Mouse (Mus musculus) spleen, postnatal 36 days (tissue): Measurements from ENCODE around the gene Krt222.
A peak's percentile ranks its signal among the peaks of the same experiment; 100 is the strongest.
"Not testable (repeated sequence)": the region's sequence is repeated elsewhere in the genome, so short reads cannot be mapped to it uniquely, and the experiment has no call there.

ENCODE experiments used
- DNase-seq, 2 experiments: peaks; one replicate each; pipeline ENCODE4 v3.0.0; 2022; ENCODE audit warnings: low spot score in 2 of 2, mixed read lengths in 1 of 2

The Krt222 gene

GRCm38 (mm10) chr11:99243820-99244374 lies at the start of gene Krt222:
TSS of gene Krt222 (minus strand) at chr11:99244085.
- DNase-seq, result peak; percentile 18 to 33

- peak; percentile 30 to 45 for DNase-seq
These were observed 49.0 kb upstream of the Krt222 start for GRCm38 (mm10) chr11:99292846-99293245.

GRCm38 (mm10) chr11:99284833-99285312 lies 41.0 kb upstream of the Krt222 start, which contains the start of gene Krt24:
TSS of gene Krt24 (minus strand) at chr11:99285262.
- no peak for DNase-seq

- no peak for DNase-seq
These were observed 40.1 kb upstream of the Krt222 start for GRCm38 (mm10) chr11:99284011-99284410.

- DNase-seq, result no peak
These were observed 39.4 kb upstream of the Krt222 start for GRCm38 (mm10) chr11:99283334-99283733.

- DNase-seq, result no peak
These were observed 37.2 kb upstream of the Krt222 start for GRCm38 (mm10) chr11:99281116-99281515.

- no peak for DNase-seq
These were observed 36.1 kb upstream of the Krt222 start for GRCm38 (mm10) chr11:99279986-99280385.

GRCm38 (mm10) chr11:99276786-99277185 lies 32.9 kb upstream of the Krt222 start:
- DNase-seq, result no peak

GRCm38 (mm10) chr11:99275624-99276023 lies 31.7 kb upstream of the Krt222 start:
- no peak for DNase-seq

GRCm38 (mm10) chr11:99272721-99273120 lies 28.8 kb upstream of the Krt222 start:
- DNase-seq, result no peak

GRCm38 (mm10) chr11:99269192-99269591 lies 25.3 kb upstream of the Krt222 start:
- DNase-seq, result no peak

GRCm38 (mm10) chr11:99265796-99266195 lies 21.9 kb upstream of the Krt222 start:
- DNase-seq, result no peak

- no peak for DNase-seq
These were observed 21.3 kb upstream of the Krt222 start for GRCm38 (mm10) chr11:99265220-99265619.

GRCm38 (mm10) chr11:99256213-99256612 lies 12.3 kb upstream of the Krt222 start:
- DNase-seq, result no peak

- DNase-seq, result no peak
These were observed 11.4 kb upstream of the Krt222 start for GRCm38 (mm10) chr11:99255316-99255715.

GRCm38 (mm10) chr11:99253893-99254292 lies 10.0 kb upstream of the Krt222 start:
- DNase-seq, result no peak

- DNase-seq, result no peak
These were observed 8.8 kb upstream of the Krt222 start for GRCm38 (mm10) chr11:99252671-99253070.

- no peak for DNase-seq
These were observed 6.8 kb upstream of the Krt222 start for GRCm38 (mm10) chr11:99250666-99251065.

- DNase-seq, result no peak
These were observed 6.4 kb upstream of the Krt222 start for GRCm38 (mm10) chr11:99250241-99250640.

GRCm38 (mm10) chr11:99249115-99249514 lies 5.2 kb upstream of the Krt222 start:
- no peak for DNase-seq

- no peak for DNase-seq
These were observed 4.0 kb upstream of the Krt222 start for GRCm38 (mm10) chr11:99247916-99248315.

GRCm38 (mm10) chr11:99244519-99244918 lies 634 bp upstream of the Krt222 start:
- DNase-seq, result not testable (repeated sequence)

GRCm38 (mm10) chr11:99243200-99243819 lies 575 bp downstream of the Krt222 start:
- DNase-seq, result no peak
